Mouse (Mus musculus) layer of hippocampus, adult 18-20 months (tissue): ENCODE measurements around the gene Rab1a. TPM values are rescaled to one million over a fixed set of nuclear protein-coding genes. Genes with fewer than 3 reads are reported as not detected.
A peak's percentile ranks its signal among the peaks of the same experiment; 100 is the strongest.
"Not testable (repeated sequence)": the region's sequence is repeated elsewhere in the genome, so short reads cannot be mapped to it uniquely, and the experiment has no call there.

Source experiments
- DNase-seq, 2 experiments: peaks; one replicate each; pipeline ENCODE4 v3.0.0; 2022; ENCODE audit warnings: low spot score in 2 of 2
- total RNA-seq, 2 experiments: library from RNA; stranded (reverse); gene quantifications; 2 replicates each; pipeline ENCODE4 v1.2.3; 2021

Rab1a gene
- total RNA-seq, 2 experiments from 2014 or later: 160 to 172 TPM

GRCm38 (mm10) chr11:20216415-20216814, 15.2 kb downstream of the Rab1a start:
- DNase-seq: no peak

GRCm38 (mm10) chr11:20217227-20217626, 16.0 kb downstream of the Rab1a start:
- DNase-seq: no peak

- DNase-seq: not testable (repeated sequence)
These were observed 20.4 kb downstream of the Rab1a start for GRCm38 (mm10) chr11:20221671-20222070.

GRCm38 (mm10) chr11:20224196-20224595, 23.0 kb downstream of the Rab1a start:
- no peak for DNase-seq

GRCm38 (mm10) chr11:20225938-20226337, 24.7 kb downstream of the Rab1a start:
- no peak for DNase-seq

GRCm38 (mm10) chr11:20228666-20229065, 27.4 kb downstream of the Rab1a start:
- DNase-seq: no peak

- DNase-seq: no peak
These were observed 28.1 kb downstream of the Rab1a start for GRCm38 (mm10) chr11:20229311-20229710.

GRCm38 (mm10) chr11:20230286-20230685, 29.1 kb downstream of the Rab1a start:
- DNase-seq: no peak

- peak; percentile 16 to 30 for DNase-seq
These were observed 30.1 kb downstream of the Rab1a start for GRCm38 (mm10) chr11:20231128-20231878.

- no peak for DNase-seq
These were observed 31.0 kb downstream of the Rab1a start for GRCm38 (mm10) chr11:20232016-20232755.

- no peak for DNase-seq
These were observed 33.0 kb downstream of the Rab1a start for GRCm38 (mm10) chr11:20234233-20234632.

GRCm38 (mm10) chr11:20237018-20237417, 35.8 kb downstream of the Rab1a start:
- DNase-seq: no peak

- DNase-seq: no peak
These were observed 36.7 kb downstream of the Rab1a start for GRCm38 (mm10) chr11:20237976-20238375.

GRCm38 (mm10) chr11:20239279-20239861, 38.1 kb downstream of the Rab1a start:
- no peak for DNase-seq

GRCm38 (mm10) chr11:20240331-20240730, 39.1 kb downstream of the Rab1a start:
- no peak for DNase-seq

- DNase-seq: no peak
These were observed 40.1 kb downstream of the Rab1a start for GRCm38 (mm10) chr11:20241311-20241710.

GRCm38 (mm10) chr11:20242366-20243056, 41.3 kb downstream of the Rab1a start:
- no peak for DNase-seq

GRCm38 (mm10) chr11:20243214-20243913, 42.1 kb downstream of the Rab1a start:
- no peak for DNase-seq

- no peak for DNase-seq
These were observed 43.4 kb downstream of the Rab1a start for GRCm38 (mm10) chr11:20244336-20245290.

- DNase-seq: no peak
These were observed 44.1 kb downstream of the Rab1a start for GRCm38 (mm10) chr11:20245316-20245715.
